ENCODE assay signal across 9 mouse cellular contexts in genomic region chr3:9499489-9499888, GRCm38 (mm10).
DNase-seq lines count a peak whose midpoint lies in the region; ATAC-seq and TF ChIP-seq lines count a peak whose summit lies in the region.
"Had no signal": no experiment of that assay in that cellular context is flagged by ENCODE, and none has a peak within 500 bp of the region (broad histone marks: within the 10 kb centered on the region; RNA-seq: fewer than 3 reads in every experiment).

No protein-coding gene starts in this region.

- H3K4me2 ChIP-seq in embryonic facial prominence, embryonic 14.5 days (ENCODE audit: low read depth, low read length), result no peak overlapping the region
- no peak overlapping the region for H3K4me2 ChIP-seq in limb, embryonic 12.5 days
- H3K4me2 ChIP-seq in limb, embryonic 15.5 days, result peak overlapping the region; percentile 10; the same call in 1 of the 2 replicates
- H3K4me2 ChIP-seq: embryonic facial prominence, embryonic 13.5 days had no signal

- peak; percentile 49 for DNase-seq in embryonic facial prominence, embryonic 14.5 days (ENCODE audit: low spot score)
- DNase-seq in embryonic facial prominence, embryonic 10.5 days (ENCODE audit: low spot score), result no peak
- no peak for DNase-seq in limb, embryonic 10.5 days (ENCODE audit: low spot score)
- DNase-seq in splenic B cell, adult 2 months (ENCODE audit: low read depth, low spot score), result peak; percentile 12
- DNase-seq in kidney, adult 2 months, result no peak
- DNase-seq in left cerebral cortex, adult 18-20 months (ENCODE audit: low spot score in 2 of 2), result no peak

- TF ChIP-seq POLR2A in kidney, adult 2 months (IDR thresholded peaks at IDR 0.05; ENCODE audit: low read depth, low read length), result no peak

- no peaks in the 10 kb centered on the region for H3K36me3 ChIP-seq in embryonic facial prominence, embryonic 14.5 days (ENCODE audit: control insufficient read depth, insufficient read depth, low read length)
- no peaks in the 10 kb centered on the region for H3K36me3 ChIP-seq in embryonic facial prominence, embryonic 10.5 days (replicated peaks)
- no peaks in the 10 kb centered on the region for H3K36me3 ChIP-seq in limb, embryonic 12.5 days
- no peaks in the 10 kb centered on the region for H3K36me3 ChIP-seq in limb, embryonic 10.5 days
- H3K36me3 ChIP-seq in limb, embryonic 15.5 days, result no peaks in the 10 kb centered on the region
- no peaks in the 10 kb centered on the region for H3K36me3 ChIP-seq in splenic B cell, adult 2 months (ENCODE audit: control insufficient read depth, insufficient read depth, low read length, poor library complexity, severe bottlenecking)
- no peaks in the 10 kb centered on the region for H3K36me3 ChIP-seq in kidney, adult 2 months (ENCODE audit: control insufficient read depth, insufficient read depth, low read length)
- H3K36me3 ChIP-seq: embryonic facial prominence, embryonic 13.5 days had no signal

- no peak for ATAC-seq in embryonic facial prominence, embryonic 14.5 days (ENCODE audit: low read depth)
- no peak for ATAC-seq in limb, embryonic 12.5 days (ENCODE audit: insufficient number of reproducible peaks, insufficient read depth, low FRiP score, low TSS enrichment, low read depth)
- no peak for ATAC-seq in limb, embryonic 15.5 days (ENCODE audit: insufficient number of reproducible peaks, low FRiP score, low TSS enrichment, low read depth)

- no peak overlapping the region for H3K9ac ChIP-seq in embryonic facial prominence, embryonic 14.5 days (ENCODE audit: low read depth, low read length)
- no peak overlapping the region for H3K9ac ChIP-seq in limb, embryonic 12.5 days (replicated peaks)
- H3K9ac ChIP-seq in limb, embryonic 15.5 days, result no peak overlapping the region
- H3K9ac ChIP-seq: embryonic facial prominence, embryonic 13.5 days had no signal

- H3K4me1 ChIP-seq in embryonic facial prominence, embryonic 14.5 days (ENCODE audit: control insufficient read depth, insufficient read depth, low read length), result peaks cover 20% of the 10 kb centered on the region
- peaks cover 35% of the 10 kb centered on the region for H3K4me1 ChIP-seq in embryonic facial prominence, embryonic 10.5 days
- peaks cover 39% of the 10 kb centered on the region for H3K4me1 ChIP-seq in limb, embryonic 12.5 days (replicated peaks)
- H3K4me1 ChIP-seq in limb, embryonic 10.5 days, result peaks cover 40% of the 10 kb centered on the region
- H3K4me1 ChIP-seq in limb, embryonic 15.5 days, result peaks cover 30% of the 10 kb centered on the region
- 0 out of 2 replicates have a peak, but pooled peaks cover 3% of the 10 kb centered on the region for H3K4me1 ChIP-seq in kidney, adult 2 months (ENCODE audit: control insufficient read depth, insufficient read depth, low read length)

- H3K27ac ChIP-seq in embryonic facial prominence, embryonic 14.5 days (replicated peaks; ENCODE audit: low read depth, low read length), result peak overlapping the region; percentile 67; the same call in 1 of the 2 replicates
- H3K27ac ChIP-seq in embryonic facial prominence, embryonic 10.5 days (replicated peaks), result no peak overlapping the region
- peak overlapping the region; percentile 0; the same call in 1 of the 2 replicates for H3K27ac ChIP-seq in limb, embryonic 12.5 days
- no peak overlapping the region for H3K27ac ChIP-seq in limb, embryonic 10.5 days
- H3K27ac ChIP-seq in limb, embryonic 15.5 days, result peak overlapping the region; percentile 80
- no peak overlapping the region for H3K27ac ChIP-seq in kidney, adult 2 months (ENCODE audit: insufficient read depth, low read depth, low read length)

- H3K9me3 ChIP-seq in embryonic facial prominence, embryonic 14.5 days (ENCODE audit: control insufficient read depth, low read length), result no peaks in the 10 kb centered on the region
- H3K9me3 ChIP-seq in embryonic facial prominence, embryonic 10.5 days, result no peaks in the 10 kb centered on the region
- H3K9me3 ChIP-seq in limb, embryonic 12.5 days, result no peaks in the 10 kb centered on the region
- H3K9me3 ChIP-seq in limb, embryonic 10.5 days (replicated peaks), result no peaks in the 10 kb centered on the region
- no peaks in the 10 kb centered on the region for H3K9me3 ChIP-seq in limb, embryonic 15.5 days
- H3K9me3 ChIP-seq: embryonic facial prominence, embryonic 13.5 days had no signal

- 26% methylated on average over 5 of the region's 5 CpGs for WGBS in embryonic facial prominence, embryonic 14.5 days
- 70% methylated on average over 5 of the region's 5 CpGs for WGBS in embryonic facial prominence, embryonic 10.5 days
- WGBS in limb, embryonic 12.5 days, result 49% methylated on average over 5 of the region's 5 CpGs
- 75% methylated on average over 5 of the region's 5 CpGs for WGBS in limb, embryonic 10.5 days
- 19% methylated on average over 5 of the region's 5 CpGs for WGBS in limb, embryonic 15.5 days
- 38% methylated on average over 5 of the region's 5 CpGs for WGBS in kidney, adult 2 months

- H3K4me3 ChIP-seq in embryonic facial prominence, embryonic 14.5 days (ENCODE audit: low read depth, low read length), result no peak overlapping the region
- no peak overlapping the region for H3K4me3 ChIP-seq in embryonic facial prominence, embryonic 10.5 days
- H3K4me3 ChIP-seq in limb, embryonic 12.5 days (replicated peaks), result no peak overlapping the region
- no peak overlapping the region for H3K4me3 ChIP-seq in limb, embryonic 10.5 days
- no peak overlapping the region for H3K4me3 ChIP-seq in limb, embryonic 15.5 days
- no peak overlapping the region for H3K4me3 ChIP-seq in kidney, adult 2 months (ENCODE audit: insufficient read depth, low read depth, low read length)
- H3K4me3 ChIP-seq: embryonic facial prominence, embryonic 13.5 days had no signal

- no peaks in the 10 kb centered on the region for H3K27me3 ChIP-seq in embryonic facial prominence, embryonic 14.5 days (replicated peaks; ENCODE audit: control insufficient read depth, insufficient read depth, low read length)
- H3K27me3 ChIP-seq in embryonic facial prominence, embryonic 10.5 days (replicated peaks; ENCODE audit: low read depth, poor library complexity, severe bottlenecking), result no peaks in the 10 kb centered on the region
- no peaks in the 10 kb centered on the region for H3K27me3 ChIP-seq in limb, embryonic 12.5 days
- H3K27me3 ChIP-seq in limb, embryonic 10.5 days (ENCODE audit: low read depth, poor library complexity, severe bottlenecking), result no peaks in the 10 kb centered on the region
- no peaks in the 10 kb centered on the region for H3K27me3 ChIP-seq in limb, embryonic 15.5 days
- H3K27me3 ChIP-seq in splenic B cell, adult 2 months (ENCODE audit: control insufficient read depth, insufficient read depth, low read length, poor library complexity, severe bottlenecking), result no peaks in the 10 kb centered on the region
- H3K27me3 ChIP-seq in kidney, adult 2 months (replicated peaks; ENCODE audit: control insufficient read depth, insufficient read depth, low read length), result no peaks in the 10 kb centered on the region
- H3K27me3 ChIP-seq: embryonic facial prominence, embryonic 13.5 days had no signal

- TF ChIP-seq CTCF in kidney, adult 2 months (conservative IDR thresholded peaks at IDR 0.05; ENCODE audit: insufficient read depth, insufficient read length, low read depth, low read length), result no peak

Comparison
In these comparisons a context has a peak if more than half of its experiments do, and no peak if none do; other contexts are left out.
1. DNase-seq: peak in embryonic facial prominence, embryonic 14.5 days (single experiment) and splenic B cell, adult 2 months (single experiment); none in embryonic facial prominence, embryonic 10.5 days (single experiment), limb, embryonic 10.5 days (single experiment), kidney, adult 2 months (single experiment) and left cerebral cortex, adult 18-20 months (0 of 2).
2. H3K27ac ChIP-seq: peak in embryonic facial prominence, embryonic 14.5 days (single experiment), limb, embryonic 12.5 days (single experiment) and limb, embryonic 15.5 days (single experiment); none in embryonic facial prominence, embryonic 10.5 days (single experiment), limb, embryonic 10.5 days (single experiment) and kidney, adult 2 months (single experiment).